Mouse (Mus musculus) spleen, adult 12 weeks (tissue): Measurements from ENCODE around the gene Cul3.

Experiments
- DNase-seq: peaks from one replicate; pipeline ENCODE4 v3.0.0; 2022; ENCODE audit warnings: low spot score

Cul3 gene

GRCm38 (mm10) chr1:80293307-80293706 lies 47.0 kb downstream of the Cul3 start:
- DNase-seq = no peak

GRCm38 (mm10) chr1:80278731-80279130 lies 61.5 kb downstream of the Cul3 start:
- DNase-seq = no peak

DNA sequence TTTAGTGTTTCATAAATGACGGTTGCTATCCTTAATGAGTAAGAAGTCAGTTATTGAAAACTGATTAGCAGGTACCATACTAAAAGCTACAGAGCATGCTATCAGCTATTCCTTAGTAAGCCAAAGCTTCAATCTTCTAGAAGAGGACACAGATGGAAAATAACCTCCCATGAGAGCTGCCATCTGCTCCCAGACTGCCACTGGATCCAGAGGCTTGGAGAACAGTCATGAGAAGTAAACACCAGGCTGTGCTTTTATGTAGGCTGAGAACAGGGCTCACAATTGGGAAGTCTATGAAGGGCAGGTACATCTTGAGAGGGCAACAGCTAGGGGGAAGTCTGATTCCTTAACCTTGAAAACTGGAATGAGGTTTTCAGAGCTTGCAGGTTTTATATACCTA lies 79.8 kb downstream of the Cul3 start:
- DNase-seq = no peak

GRCm38 (mm10) chr1:80258632-80259031 lies 81.6 kb downstream of the Cul3 start:
- no peak for DNase-seq

- no peak for DNase-seq
These were observed 87.0 kb downstream of the Cul3 start for GRCm38 (mm10) chr1:80253309-80253708.

GRCm38 (mm10) chr1:80250247-80250646 lies 90.0 kb downstream of the Cul3 start:
- DNase-seq = no peak

- DNase-seq = no peak
These were observed 93.1 kb downstream of the Cul3 start for GRCm38 (mm10) chr1:80247131-80247530.

GRCm38 (mm10) chr1:80244123-80244522 lies 96.2 kb downstream of the Cul3 start:
- no peak for DNase-seq

GRCm38 (mm10) chr1:80241579-80241978 lies 98.7 kb downstream of the Cul3 start:
- DNase-seq = no peak

DNA sequence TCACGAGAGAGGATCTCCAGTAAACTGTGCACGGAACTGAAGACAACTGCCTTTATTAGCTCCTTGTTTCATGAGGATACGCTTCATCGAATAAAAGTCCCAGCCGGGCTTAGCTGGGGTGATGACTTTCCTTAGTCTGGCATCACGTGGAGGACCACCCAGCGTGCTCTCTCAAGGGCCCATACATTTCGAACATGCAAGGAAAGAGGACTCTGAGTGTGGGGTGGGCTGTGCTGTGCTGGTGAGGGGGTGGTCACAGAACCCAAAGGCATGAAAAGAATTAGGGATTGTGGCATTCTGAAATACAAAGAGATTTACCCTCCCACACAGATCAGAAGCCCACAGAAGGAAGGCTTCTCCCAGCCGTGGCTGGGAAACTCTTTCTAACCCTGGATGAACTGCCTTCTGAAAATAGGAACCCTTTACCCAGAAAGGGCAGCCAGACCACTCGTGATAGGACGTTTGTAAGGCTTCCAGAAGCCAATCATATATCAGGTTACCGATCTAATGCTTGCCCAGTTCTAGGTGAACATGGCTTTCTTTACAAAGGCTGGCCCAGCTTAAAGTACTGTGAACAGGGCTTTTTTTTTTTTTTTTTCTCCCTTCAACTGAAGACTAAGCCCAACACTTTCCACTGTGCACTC lies 100.1 kb downstream of the Cul3 start:
- DNase-seq = no peak

- no peak for DNase-seq
These were observed 100.8 kb downstream of the Cul3 start for GRCm38 (mm10) chr1:80239481-80239880.

GRCm38 (mm10) chr1:80236951-80237702 lies 103.2 kb downstream of the Cul3 start:
- DNase-seq = no peak

DNA sequence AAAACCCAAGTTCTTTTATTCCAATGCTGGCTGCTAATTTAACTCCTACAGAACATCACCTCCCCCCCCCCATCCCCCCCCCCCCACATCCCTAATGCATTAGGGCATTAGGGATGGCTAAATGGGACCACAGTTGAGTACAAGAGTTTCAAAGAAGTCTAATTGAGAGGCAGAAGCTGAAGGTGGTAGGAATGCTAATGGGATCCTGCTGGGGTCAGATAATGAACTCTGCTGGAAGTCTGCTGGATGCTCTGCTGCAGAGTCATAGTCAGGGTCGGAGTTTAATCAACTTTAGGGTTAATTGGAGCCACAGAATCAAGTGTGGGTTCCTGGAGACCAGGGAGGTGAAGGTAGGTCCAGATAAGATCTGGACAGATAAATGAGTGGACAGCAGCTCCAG lies 104.2 kb downstream of the Cul3 start:
- no peak for DNase-seq

GRCm38 (mm10) chr1:80230612-80231011 lies 109.7 kb downstream of the Cul3 start:
- no peak for DNase-seq

DNA sequence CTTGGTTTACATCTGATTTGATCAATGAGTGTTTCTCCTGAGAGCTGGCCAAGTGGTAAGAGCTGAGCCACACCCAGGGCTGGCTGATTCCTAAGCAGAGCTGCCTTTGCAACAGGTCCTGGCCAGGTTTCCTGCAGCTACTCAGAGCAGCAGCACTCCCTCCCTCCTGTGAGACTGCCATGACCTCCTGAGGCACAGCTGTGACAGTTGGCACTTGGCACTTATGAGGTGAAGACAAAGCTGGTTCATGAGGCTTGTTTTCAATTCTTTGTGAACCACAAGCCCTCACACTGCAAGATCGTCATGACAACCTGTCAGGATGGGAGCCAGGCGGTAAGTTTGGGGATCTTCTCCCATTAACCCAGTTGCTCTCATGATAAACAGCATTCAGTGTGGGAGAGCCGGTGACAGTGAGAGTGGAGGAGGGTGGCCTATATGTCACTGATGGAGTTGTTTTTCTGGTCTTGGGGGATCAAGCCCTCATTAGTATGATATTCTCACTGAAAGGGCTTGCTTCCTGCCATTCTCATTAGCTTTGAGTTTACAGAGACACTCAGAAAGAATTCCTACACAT lies 115.4 kb downstream of the Cul3 start:
- DNase-seq = no peak

- no peak for DNase-seq
These were observed 119.1 kb downstream of the Cul3 start for GRCm38 (mm10) chr1:80221151-80221550.

GRCm38 (mm10) chr1:80218268-80218667 lies 122.0 kb downstream of the Cul3 start, which contains the start of gene Fam124b:
TSS of gene Fam124b (minus strand) at chr1:80218473.
- no peak for DNase-seq
